Mouse (Mus musculus) gonadal fat pad, adult 2 months (tissue): ENCODE data around the gene Gm20708. TPM values are rescaled to one million over a fixed set of nuclear protein-coding genes. Genes with fewer than 3 reads are reported as not detected.
"Not testable (repeated sequence)": the region's sequence is repeated elsewhere in the genome, so short reads cannot be mapped to it uniquely, and the experiment has no call there.

Source experiments
- DNase-seq: peaks from one replicate; pipeline ENCODE4 v3.0.0-alpha.2; 2012; ENCODE audit warnings: low read depth
- polyA plus RNA-seq: library from polyadenylated mRNA; depleted of rRNA; stranded (reverse); fragments of >200 nt; gene quantifications from 2 replicates; pipeline ENCODE4 v1.2.3, GENCODE M21; 2012

Gene Gm20708
- polyA plus RNA-seq, 1 experiment, result 0.15 TPM

GRCm38 (mm10) chr11:117781199-117781821 lies 28.2 kb upstream of the Gm20708 start:
- no peak for DNase-seq

- no peak for DNase-seq
Observed at GRCm38 (mm10) chr11:117781993-117782704, 27.3 kb upstream of the Gm20708 start, which contains the start of the genes Tmc8 and Tmc6. Gene Tmc8, plus strand, starts transcription at chr11:117782076. Gene Tmc6, minus strand, starts transcription at chr11:117782198.

GRCm38 (mm10) chr11:117782705-117783034 lies 26.8 kb upstream of the Gm20708 start:
- no peak for DNase-seq

- DNase-seq, result no peak
Observed at GRCm38 (mm10) chr11:117783089-117783488, 26.4 kb upstream of the Gm20708 start.

- no peak for DNase-seq
Observed at GRCm38 (mm10) chr11:117783683-117784309, 25.7 kb upstream of the Gm20708 start.

- DNase-seq, result no peak
Observed at GRCm38 (mm10) chr11:117786294-117786693, 23.2 kb upstream of the Gm20708 start.

- DNase-seq, result not testable (repeated sequence)
Observed at GRCm38 (mm10) chr11:117788481-117788880, 21.0 kb upstream of the Gm20708 start.

GRCm38 (mm10) chr11:117790286-117790685 lies 19.2 kb upstream of the Gm20708 start:
- no peak for DNase-seq

GRCm38 (mm10) chr11:117790703-117791440 lies 18.6 kb upstream of the Gm20708 start:
- DNase-seq, result no peak

GRCm38 (mm10) chr11:117791441-117791761 lies 18.1 kb upstream of the Gm20708 start:
- DNase-seq, result no peak

GRCm38 (mm10) chr11:117792281-117792888 lies 17.1 kb upstream of the Gm20708 start:
- DNase-seq, result no peak

- no peak for DNase-seq
Observed at GRCm38 (mm10) chr11:117794035-117794551, 15.4 kb upstream of the Gm20708 start.

GRCm38 (mm10) chr11:117796954-117797353 lies 12.5 kb upstream of the Gm20708 start:
- DNase-seq, result no peak

- no peak for DNase-seq
Observed at GRCm38 (mm10) chr11:117797511-117798159, 11.8 kb upstream of the Gm20708 start, which contains the start of gene 6030468B19Rik. Gene 6030468B19Rik, plus strand, starts transcription at chr11:117797660.

GRCm38 (mm10) chr11:117798160-117798541 lies 11.3 kb upstream of the Gm20708 start:
- no peak for DNase-seq

- DNase-seq, result no peak
Observed at GRCm38 (mm10) chr11:117799174-117799573, 10.3 kb upstream of the Gm20708 start.

GRCm38 (mm10) chr11:117800038-117800437 lies 9.4 kb upstream of the Gm20708 start:
- no peak for DNase-seq

GRCm38 (mm10) chr11:117801650-117802049 lies 7.8 kb upstream of the Gm20708 start:
- DNase-seq, result no peak

GRCm38 (mm10) chr11:117803166-117803688 lies 6.2 kb upstream of the Gm20708 start:
- no peak for DNase-seq

- no peak for DNase-seq
Observed at GRCm38 (mm10) chr11:117806781-117807180, 2.7 kb upstream of the Gm20708 start.
